Mouse (Mus musculus): ENCODE measurements around the gene Emilin1.

DNA sequence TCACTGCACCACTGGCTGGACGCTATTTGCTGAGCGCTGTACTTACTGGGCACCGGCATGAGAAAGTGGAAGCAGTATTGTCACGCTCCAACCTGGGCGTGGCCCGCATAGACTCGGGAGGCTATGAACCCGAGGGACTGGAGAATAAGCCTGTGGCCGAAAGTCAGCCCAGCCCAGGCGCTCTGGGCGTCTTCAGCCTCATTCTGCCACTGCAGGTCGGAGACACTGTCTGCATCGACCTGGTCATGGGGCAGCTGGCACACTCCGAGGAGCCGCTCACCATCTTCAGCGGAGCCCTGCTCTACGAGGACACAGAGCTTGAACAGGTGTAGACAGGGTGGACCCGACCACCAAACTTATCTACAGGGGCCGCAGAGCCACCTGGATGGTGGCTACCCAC lies 7.4 kb downstream of the Emilin1 start:
- TF ChIP-seq POLR2A (IDR thresholded peaks at IDR 0.05; ENCODE audit: borderline replicate concordance, control insufficient read depth, low read depth, low read length) (no peak), CTCF (IDR thresholded peaks at IDR 0.05; ENCODE audit: control insufficient read depth, insufficient read depth, low read length) (0 out of 2 replicates have a peak, but pooled peaks have one; percentile 6)
